Mouse (Mus musculus): ENCODE data around the gene Pelp1.

GRCm38 (mm10) chr11:70453261-70454044 lies 43.6 kb upstream of the Pelp1 start:
- TF ChIP-seq CTCF (IDR thresholded peaks at IDR 0.05; ENCODE audit: control insufficient read depth, insufficient read depth, low read length) (no peak), POLR2A (IDR thresholded peaks at IDR 0.05; ENCODE audit: borderline replicate concordance, control insufficient read depth, low read depth, low read length) (no peak)

All from bone marrow, adult 2 months (tissue).